Mouse (Mus musculus) right cerebral cortex, postnatal 10 days (tissue): ENCODE results near the gene Tenm4.
"Not testable (repeated sequence)": the region's sequence is repeated elsewhere in the genome, so short reads cannot be mapped to it uniquely, and the experiment has no call there.

ENCODE experiments used
- DNase-seq, 2 experiments: peaks; one replicate each; pipeline ENCODE4 v3.0.0; 2021; ENCODE audit warnings: low spot score in 2 of 2

The Tenm4 gene

DNA sequence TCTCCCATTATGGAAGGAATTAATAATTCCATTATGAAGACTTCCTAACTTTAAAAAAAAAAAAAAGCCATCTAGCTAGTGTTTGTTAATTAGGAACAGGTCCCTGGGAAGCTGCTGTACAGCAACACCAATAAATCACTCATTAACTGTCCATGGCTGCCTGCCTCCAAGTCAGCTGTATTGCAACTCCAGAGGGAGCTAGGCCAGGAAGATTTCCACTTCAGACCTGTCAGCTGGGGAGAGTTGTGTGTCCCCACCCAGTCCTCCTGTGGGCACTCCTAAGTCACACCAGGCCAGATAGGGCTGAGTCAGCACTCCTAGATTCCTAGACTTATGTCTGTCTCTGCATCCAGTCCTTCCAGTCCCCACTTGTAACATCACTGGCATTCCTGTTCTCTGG lies 399.9 kb downstream of the Tenm4 start:
- DNase-seq: no peak

- no peak for DNase-seq
Observed at GRCm38 (mm10) chr7:96572995-96573394, 401.9 kb downstream of the Tenm4 start.

DNA sequence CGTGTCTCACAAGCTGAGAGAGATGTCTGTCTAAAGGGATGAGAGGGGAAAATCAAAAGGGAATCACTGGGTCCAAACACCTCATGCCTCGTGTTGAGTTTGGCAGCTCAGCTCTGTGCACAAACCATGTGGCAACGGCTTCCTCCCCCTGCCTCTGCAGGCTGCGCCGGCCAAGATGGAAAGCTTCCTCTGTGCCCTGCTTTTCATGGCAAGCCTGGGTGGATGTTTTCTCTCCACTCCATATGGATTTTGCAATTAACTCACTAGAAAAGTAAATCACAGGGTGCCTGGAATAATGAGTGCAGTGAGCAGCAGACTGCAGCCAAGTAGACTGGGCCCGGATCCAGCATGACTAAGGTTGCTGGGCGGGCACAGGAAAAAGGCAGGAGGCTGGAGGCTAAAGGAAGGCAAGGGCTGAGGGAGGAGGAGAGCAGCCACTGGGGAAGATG lies 404.2 kb downstream of the Tenm4 start:
- peak; percentile 92 to 93 for DNase-seq

- DNase-seq: no peak
Observed at GRCm38 (mm10) chr7:96582752-96583151, 411.7 kb downstream of the Tenm4 start.

DNA sequence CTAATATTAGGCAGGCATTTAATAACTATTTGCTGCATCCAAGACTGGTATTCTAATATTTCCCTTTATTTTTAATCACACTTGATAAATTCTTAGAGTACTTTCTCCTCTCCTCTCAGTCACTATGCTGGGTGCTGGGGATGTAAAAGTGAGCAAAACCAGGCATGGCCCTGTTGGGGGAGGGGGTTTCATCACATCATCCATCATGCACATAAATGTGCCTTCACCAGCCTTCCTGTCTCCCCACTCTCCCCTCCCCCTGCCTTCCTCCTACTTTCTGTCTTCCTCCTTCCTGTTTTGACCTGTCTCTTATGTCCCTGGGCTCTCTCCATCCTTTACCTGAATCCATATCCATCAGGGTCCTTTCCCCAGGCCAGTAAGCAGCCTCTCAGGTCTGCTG lies 416.4 kb downstream of the Tenm4 start:
- DNase-seq: no peak

GRCm38 (mm10) chr7:96588567-96588966 lies 417.5 kb downstream of the Tenm4 start:
- no peak for DNase-seq

GRCm38 (mm10) chr7:96595535-96596295 lies 424.7 kb downstream of the Tenm4 start:
- no peak for DNase-seq

DNA sequence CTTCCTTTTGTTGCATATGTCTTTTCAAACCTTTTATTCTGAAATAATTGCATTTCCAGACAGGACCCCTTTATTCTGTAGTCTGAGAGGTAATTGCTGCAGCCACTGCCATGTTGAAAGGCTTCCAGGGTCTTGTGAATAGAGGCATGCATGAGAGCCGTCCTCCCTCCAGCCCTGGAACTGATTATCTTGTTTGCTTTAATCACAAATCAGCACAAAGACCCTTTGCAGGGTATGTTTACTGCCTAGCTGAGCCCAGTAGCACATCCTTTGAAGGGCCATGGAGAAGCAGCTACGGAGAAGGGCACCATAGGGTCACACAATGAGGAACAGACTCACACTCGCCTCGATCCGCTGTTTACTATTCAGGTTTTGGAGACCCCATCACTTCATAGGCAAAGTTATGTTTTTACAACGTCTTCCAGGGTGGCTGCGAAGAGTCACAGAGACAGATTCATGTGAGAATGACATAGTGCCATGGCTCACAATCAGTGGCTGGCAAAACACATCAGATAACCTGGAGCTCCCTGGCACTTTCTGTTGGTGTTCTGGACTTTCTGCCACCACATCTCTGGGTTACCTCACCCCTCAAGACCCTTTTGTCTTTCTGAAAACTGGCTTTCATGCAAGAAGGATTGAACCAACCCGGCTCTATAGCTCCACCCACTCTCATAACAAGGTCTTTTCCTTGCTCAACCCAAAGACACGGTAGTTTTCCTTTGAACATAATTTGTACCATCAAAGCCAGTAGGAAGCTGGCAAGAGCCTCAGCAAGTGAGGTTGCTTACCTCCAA lies 425.6 kb downstream of the Tenm4 start:
- no peak for DNase-seq

DNA sequence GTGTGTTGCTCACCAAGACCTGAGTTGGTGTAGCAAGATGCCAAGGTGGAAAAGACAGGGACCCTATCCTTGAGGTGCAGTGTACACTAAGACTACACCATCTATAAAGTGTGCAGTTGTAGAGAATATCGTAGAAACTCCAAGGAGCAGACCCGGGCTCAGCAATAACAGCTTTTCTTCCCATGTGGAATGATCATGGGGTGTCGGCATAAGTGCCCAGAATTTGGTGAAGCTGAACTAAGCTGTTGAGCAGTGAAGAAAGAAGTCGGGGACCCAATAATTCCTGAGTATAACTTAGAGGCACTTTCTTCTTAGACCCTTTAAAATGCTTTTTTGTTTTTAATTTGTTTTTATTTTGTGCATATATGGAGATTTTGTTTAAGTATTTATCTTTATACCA lies 426.8 kb downstream of the Tenm4 start:
- no peak for DNase-seq

DNA sequence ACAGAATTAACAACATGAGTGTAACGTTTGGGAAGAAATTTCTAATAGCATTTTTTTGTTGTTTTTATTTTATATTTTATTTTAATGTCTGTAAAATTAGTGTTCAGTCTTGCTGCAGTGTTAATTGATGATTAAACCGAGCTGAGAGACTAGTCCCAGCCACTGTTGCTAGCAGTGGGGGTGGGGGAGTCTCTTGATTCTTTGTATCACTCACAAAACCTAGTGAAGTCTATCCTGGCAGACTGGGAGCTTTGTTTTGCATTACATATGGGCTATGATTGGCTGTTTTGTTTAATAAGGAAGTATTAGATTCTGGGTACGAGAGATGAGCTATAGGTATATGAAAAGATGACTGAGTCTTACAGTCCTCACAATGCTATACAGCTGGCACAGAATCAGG lies 428.0 kb downstream of the Tenm4 start:
- DNase-seq: no peak

DNA sequence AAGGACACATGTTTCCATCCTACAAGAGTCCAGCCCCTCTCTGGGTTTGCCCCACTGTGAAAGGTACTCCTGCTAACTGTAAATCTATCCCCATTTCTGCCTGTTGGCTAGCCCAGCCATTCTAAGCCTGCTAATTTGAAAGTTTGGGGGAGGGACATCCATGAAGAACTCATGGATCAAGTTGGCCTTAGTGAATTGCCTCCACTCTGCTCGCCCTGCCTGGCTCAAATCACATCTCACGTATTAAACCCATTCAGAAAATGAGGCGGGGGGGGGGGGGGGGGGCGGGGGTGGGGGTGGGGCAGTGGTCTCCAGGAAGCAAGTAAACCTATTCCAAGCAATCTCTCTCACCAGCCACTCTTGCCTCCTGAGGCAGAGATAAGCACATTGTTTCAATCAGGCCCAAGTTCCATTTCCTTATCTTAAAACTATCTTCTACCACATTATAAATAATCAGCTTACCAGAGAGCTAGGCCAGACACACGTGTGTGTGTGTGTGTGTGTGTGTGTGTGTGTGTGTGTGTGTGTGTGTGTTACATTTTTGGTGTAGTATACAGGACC lies 429.4 kb downstream of the Tenm4 start:
- no peak for DNase-seq

- no peak for DNase-seq
Observed at GRCm38 (mm10) chr7:96604091-96604745, 433.2 kb downstream of the Tenm4 start.

GRCm38 (mm10) chr7:96605316-96605715 lies 434.3 kb downstream of the Tenm4 start:
- no peak for DNase-seq

GRCm38 (mm10) chr7:96609854-96610586 lies 439.0 kb downstream of the Tenm4 start:
- DNase-seq: peak in 1 of 2 experiments; percentile 22

DNA sequence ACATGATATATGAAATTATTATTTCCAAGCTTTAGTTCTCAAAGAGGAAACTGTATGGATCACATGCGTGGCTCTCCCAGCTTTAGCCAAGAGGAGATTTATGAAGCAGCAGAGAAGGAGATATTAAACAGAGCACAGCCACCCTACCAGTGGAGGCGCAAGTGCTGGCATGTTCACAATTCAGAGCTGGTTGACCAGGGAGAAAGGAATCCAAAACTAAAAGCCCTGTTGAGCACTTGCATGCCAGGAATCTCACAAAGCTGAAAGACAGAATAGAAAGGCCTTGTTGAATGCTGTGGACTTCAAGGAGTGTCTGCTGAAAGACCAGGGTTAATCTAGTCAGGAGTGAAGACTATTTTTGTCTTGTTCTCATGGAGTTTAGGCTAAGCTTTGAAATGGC lies 446.3 kb downstream of the Tenm4 start:
- DNase-seq: no peak

DNA sequence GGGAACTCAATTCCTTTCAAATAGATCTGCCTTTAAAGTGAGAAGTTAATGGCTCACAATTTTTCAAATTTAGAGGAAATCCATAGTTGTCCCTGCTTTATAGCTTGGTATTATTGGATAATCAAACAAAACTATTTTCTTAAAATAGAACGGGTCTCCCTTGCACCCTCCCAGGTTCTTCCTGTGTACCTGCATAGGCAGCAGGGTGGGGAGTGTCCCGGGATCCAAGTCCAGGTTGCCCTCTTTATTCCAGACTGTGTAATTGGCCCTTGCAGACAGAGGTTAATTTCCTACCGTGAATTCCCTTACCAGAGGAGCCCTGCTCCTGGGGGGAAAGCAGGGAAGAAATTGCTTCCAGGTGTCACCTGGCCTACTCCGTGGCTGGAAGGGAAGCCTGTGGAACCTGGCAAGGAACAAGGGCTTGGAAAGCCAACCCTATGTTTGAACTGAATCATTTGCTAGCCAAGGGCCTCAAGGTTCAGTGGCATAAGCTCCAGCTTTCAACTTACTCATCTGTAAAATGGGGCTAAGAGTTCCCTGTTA lies 449.0 kb downstream of the Tenm4 start:
- no peak for DNase-seq

GRCm38 (mm10) chr7:96626338-96626737 lies 455.3 kb downstream of the Tenm4 start:
- no peak for DNase-seq

DNA sequence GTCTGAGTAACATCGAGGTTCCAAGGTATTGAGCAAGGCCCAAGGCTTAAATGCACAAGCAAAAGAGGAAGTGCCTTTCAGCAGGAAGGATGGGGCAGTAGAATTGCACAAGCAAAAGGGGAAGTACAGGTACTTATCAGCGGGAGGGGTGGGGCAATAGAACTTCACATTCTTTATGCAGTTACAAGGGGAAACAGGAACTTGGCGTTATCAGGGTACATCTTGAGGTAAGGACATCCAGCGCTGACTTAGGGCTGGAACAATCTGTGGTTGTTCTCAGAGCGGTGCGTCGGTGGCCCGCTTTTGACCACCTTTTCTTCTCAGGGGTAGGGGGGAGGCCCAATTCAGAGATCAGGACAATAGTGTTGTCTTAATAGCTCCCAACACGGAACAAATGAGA lies 459.5 kb downstream of the Tenm4 start:
- DNase-seq: not testable (repeated sequence)

DNA sequence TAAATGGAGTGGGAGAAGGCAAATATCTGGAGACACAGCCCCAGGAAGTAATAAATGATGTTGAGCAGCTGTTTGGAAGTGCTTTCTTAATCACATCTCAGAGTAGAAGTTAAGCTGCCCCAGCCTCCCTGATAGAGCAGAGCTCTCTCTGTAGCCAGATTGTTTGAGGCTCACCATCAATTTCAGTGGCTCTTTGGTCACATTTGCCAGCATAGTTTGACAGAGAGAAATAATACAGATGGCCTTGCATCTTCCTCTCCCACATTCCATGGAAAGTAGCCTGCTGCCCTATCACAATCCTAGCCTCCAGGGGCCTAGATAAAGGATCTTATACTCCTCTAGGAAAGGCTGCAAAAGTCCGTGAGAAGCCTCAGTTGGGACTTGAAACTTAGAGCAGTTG lies 462.0 kb downstream of the Tenm4 start:
- DNase-seq: no peak

DNA sequence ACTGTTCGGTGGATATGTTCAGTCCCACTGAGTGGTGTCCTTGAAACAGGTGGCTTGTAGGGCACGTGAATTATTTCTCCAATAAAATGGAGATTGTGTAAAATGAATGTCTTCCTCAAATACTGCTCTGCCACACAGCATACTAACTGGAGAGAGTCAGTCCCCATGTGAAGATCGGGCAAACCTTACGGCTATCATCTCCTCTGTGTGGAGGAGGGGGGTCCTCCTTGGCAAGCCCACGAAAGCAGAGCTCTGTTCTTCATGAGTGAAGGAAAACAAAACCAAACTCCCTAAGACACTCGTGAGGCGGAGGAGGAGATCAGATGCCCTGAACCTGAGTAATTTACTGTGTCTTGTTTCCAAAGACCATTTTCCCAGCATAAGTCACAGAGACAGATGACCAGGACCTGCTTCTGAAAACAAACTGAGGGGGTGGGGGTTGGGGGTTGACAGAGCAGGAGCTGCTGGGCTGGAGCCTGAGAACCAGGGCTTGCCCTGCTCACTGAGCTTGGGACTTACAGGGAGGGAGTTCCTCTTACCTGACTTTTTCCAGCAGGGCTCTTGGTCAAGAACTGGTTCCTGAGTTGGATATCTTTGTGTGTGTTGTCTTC lies 464.9 kb downstream of the Tenm4 start:
- no peak for DNase-seq
